Mouse (Mus musculus) lung, embryonic 14.5 days (tissue): ENCODE data around the gene Cul9. TPM values are rescaled to one million over a fixed set of nuclear protein-coding genes. Genes with fewer than 3 reads are reported as not detected.
"Not testable (repeated sequence)": the region's sequence is repeated elsewhere in the genome, so short reads cannot be mapped to it uniquely, and the experiment has no call there.

Experiments used
- ATAC-seq: fragments of 200-750 bp; cut with Nextera tagmentation; 2 replicates; pipeline ENCODE4 v1.8.0; 2017; ENCODE audit warnings: mild to moderate bottlenecking, moderate TSS enrichment, moderate library complexity; ENCODE audit not compliant: insufficient read depth
- DNase-seq: peaks from one replicate; pipeline ENCODE4 v3.0.0-alpha.2; 2015
- H3K27ac ChIP-seq: fragments of 300-500 bp; sonication (generic); 2 replicates; pipeline ENCODE4 v1.5.1; 2014; ENCODE audit warnings: low read depth, mild to moderate bottlenecking, moderate library complexity
- H3K27me3 ChIP-seq: fragments of 300-500 bp; sonication (generic); 2 replicates; pipeline ENCODE4 v1.6.1; 2014; ENCODE audit warnings: low read length, control low read depth; ENCODE audit not compliant: insufficient read depth
- H3K36me3 ChIP-seq: fragments of 300-500 bp; sonication (generic); 2 replicates; pipeline ENCODE4 v1.6.1; 2014; ENCODE audit warnings: control low read depth; ENCODE audit not compliant: insufficient read depth
- H3K4me1 ChIP-seq: fragments of 300-500 bp; sonication (generic); 2 replicates; pipeline ENCODE4 v1.6.1; 2014; ENCODE audit warnings: antibody characterized with exemption, control low read depth; ENCODE audit not compliant: insufficient read depth
- H3K4me2 ChIP-seq: fragments of 300-500 bp; sonication (generic); 2 replicates; pipeline ENCODE4 v1.6.1; 2014; ENCODE audit warnings: mild to moderate bottlenecking
- H3K4me3 ChIP-seq: fragments of 300-500 bp; sonication (generic); 2 replicates; pipeline ENCODE4 v1.5.1; 2014; ENCODE audit warnings: low read depth, low read length
- H3K9ac ChIP-seq: fragments of 300-500 bp; sonication (generic); 2 replicates; pipeline ENCODE4 v1.6.1; 2014
- H3K9me3 ChIP-seq: fragments of 300-500 bp; sonication (generic); 2 replicates; pipeline ENCODE4 v1.6.1; 2016; ENCODE audit warnings: low read depth, low read length, control low read depth
- CTCF ChIP-seq: IDR thresholded peaks from 2 replicates; pipeline ENCODE4 v1.5.1; 2016; ENCODE audit warnings: antibody characterized with exemption, low read depth
- WGBS: fragments of 180-500 bp; shearing (Covaris S2); extraction: QIAGEN DNeasy Blood & Tissue Kit; methylation state at CpG from one replicate; pipeline ENCODE4 v1.1.7; 2014; 5-methylcytosine and 5-hydroxymethylcytosine counted together
- polyA plus RNA-seq: library from polyadenylated mRNA; unstranded; fragments of >200 nt; fragmentation: Nextera tagmentation; extraction: Ambion mirVana; gene quantifications from 2 replicates; pipeline ENCODE4 v1.2.1, GENCODE M21; 2014

Gene Cul9
- polyA plus RNA-seq, 1 experiment from 2014 or later, result 2.9 TPM

DNA sequence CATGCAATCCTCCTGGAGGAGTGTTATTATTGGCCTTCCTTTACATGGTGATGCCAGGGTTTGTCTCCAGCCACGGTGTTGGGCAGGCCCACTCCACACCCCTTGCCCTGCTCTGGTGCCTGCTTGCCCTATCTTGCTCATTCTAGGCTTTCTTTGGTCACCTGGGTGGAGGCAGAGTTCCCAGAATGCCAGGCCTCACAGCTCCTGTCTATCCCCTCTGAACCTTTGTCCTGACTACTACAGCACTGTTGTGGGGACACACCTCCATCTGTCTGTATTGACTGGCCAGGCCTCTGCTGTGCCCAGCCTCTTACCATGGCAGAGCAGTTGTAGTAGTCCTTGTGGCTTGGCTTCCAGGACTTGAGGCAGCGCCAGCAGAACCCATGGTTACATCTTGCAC, 43.4 kb downstream of the Cul9 start:
- Histone ChIP-seq H3K27ac (no peak overlapping the region), H3K4me1 (no peaks in the 10 kb centered on the region), H3K4me3 (no peak overlapping the region), H3K4me2 (no peak overlapping the region), H3K9ac (no peak overlapping the region), H3K9me3 (no peaks in the 10 kb centered on the region), H3K36me3 (peaks cover 31% of the 10 kb centered on the region), H3K27me3 (no peaks in the 10 kb centered on the region)
- ATAC-seq (no peak), DNase-seq (no peak)
- TF ChIP-seq CTCF, result no peak
- 64% methylated on average over 2 of the region's 2 CpGs for WGBS

DNA sequence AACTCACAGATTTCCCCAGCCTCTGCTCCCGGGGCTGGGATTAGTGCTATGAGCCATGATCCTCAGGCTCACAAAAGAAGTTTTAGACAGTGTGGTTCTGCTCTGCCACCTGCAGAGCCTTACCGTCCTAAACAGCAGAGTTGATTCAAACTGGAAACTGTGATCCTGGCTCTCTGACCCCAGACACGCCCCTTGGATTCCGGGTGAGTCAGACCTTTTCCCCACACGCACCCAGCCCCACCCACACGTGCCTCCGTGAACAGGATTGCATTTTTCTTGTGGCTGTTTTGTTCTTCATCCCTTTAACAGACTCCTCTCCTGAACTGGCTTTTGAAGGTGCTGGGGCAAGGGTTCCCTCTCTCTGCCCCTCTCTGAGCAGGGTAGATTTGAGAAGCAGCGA, 48.2 kb downstream of the Cul9 start:
- 66% methylated on average over 8 of the region's 8 CpGs for WGBS
- no peak for DNase-seq
- no peak for TF ChIP-seq CTCF

DNA sequence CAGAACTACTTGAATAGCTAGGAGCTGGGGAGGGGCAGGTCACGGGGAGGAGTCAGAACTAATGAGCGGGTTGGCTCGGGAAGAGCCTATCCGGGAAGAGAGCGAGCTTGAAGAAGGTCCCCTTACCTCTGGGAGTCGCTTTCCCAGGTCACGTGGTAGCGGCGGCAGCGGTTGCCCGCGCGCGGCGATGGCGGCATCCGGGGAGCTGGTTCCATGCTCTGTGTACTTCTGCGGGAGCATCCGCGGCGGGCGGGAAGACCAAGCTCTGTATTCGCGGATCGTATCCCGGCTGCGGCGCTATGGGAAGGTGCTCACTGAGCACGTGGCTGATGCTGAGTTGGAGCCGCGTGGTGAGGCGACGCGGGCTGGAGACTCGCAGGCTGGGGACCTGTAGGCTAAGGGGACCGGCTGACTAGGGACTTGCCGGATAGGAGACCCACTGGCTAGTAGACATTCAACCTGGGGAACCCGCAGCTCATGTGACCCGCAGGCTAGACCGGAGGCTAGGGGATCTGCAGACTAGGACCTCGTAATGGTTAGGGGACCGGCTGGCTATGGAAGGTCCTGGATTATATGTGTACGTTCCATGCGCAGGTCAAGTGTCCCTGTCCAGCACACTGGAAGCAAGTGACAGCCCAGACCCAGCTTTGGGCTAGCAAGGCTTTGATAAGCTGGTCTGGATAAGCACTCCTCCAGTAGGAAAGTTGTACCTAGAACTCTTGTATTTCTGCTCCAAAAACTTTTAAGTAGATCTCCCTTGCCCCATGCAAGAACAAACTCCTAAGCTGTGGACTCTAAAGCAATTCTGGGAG, 49.4 kb downstream of the Cul9 start, which contains the start of gene Dnph1:
Dnph1 (plus strand) TSS at position 89 of the 812 bp plus-strand sequence.
- 0% methylated on average over 44 of the region's 44 CpGs for WGBS
- Histone ChIP-seq H3K4me3 (peak within 1 kb of the TSS; percentile 54), H3K9ac (peak within 1 kb of the TSS; percentile 67), H3K4me2 (peak within 1 kb of the TSS; percentile 68), H3K9me3 (no peaks in the 10 kb centered on the region), H3K27ac (no peak within 1 kb of the TSS), H3K4me1 (no peaks in the 10 kb centered on the region), H3K36me3 (peaks cover 24% of the 10 kb centered on the region), H3K27me3 (0 out of 2 replicates have a peak, but pooled peaks cover 4% of the 10 kb centered on the region)
- ATAC-seq (peak; percentile 98), DNase-seq (peak; percentile 92)
- TF ChIP-seq CTCF, result no peak

More for the DNA sequence above, 48.2 kb downstream of the Cul9 start:
- no peak overlapping the region for H3K9ac ChIP-seq
- H3K36me3 ChIP-seq, result peaks cover 31% of the 10 kb centered on the region
- H3K9me3 ChIP-seq, result no peaks in the 10 kb centered on the region
- H3K4me1 ChIP-seq, result no peaks in the 10 kb centered on the region
- H3K27ac ChIP-seq, result no peak overlapping the region
- no peak overlapping the region for H3K4me3 ChIP-seq
- H3K27me3 ChIP-seq, result 0 out of 2 replicates have a peak, but pooled peaks cover 4% of the 10 kb centered on the region
- no peak overlapping the region; the same call in 1 of the 2 replicates for H3K4me2 ChIP-seq
- no peak for ATAC-seq

DNA sequence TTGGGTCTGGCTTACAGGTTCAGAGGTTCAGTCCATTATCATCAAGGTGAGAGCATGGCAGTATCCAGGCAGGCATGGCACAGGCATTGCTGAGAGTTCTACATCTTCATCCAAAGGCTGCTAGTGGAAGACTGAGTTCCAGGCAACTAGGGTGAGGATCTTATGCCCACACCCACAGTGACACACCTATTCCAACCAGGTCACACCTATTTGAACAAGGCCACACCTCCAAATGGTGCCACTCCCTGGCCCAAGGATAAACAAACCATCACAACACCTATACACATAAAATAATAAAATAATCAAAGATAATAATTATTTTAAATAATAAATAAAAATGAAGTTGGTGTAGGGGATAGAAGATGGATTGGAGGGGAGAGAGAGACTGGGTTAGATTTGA, 50.1 kb downstream of the Cul9 start:
- peaks cover 23% of the 10 kb centered on the region; the same call in 1 of the 2 replicates for H3K36me3 ChIP-seq
- H3K27ac ChIP-seq, H3K9ac ChIP-seq, H3K4me2 ChIP-seq, H3K4me3 ChIP-seq, H3K9me3 ChIP-seq, DNase-seq, H3K27me3 ChIP-seq, ATAC-seq, H3K4me1 ChIP-seq: not testable (repeated sequence)

DNA sequence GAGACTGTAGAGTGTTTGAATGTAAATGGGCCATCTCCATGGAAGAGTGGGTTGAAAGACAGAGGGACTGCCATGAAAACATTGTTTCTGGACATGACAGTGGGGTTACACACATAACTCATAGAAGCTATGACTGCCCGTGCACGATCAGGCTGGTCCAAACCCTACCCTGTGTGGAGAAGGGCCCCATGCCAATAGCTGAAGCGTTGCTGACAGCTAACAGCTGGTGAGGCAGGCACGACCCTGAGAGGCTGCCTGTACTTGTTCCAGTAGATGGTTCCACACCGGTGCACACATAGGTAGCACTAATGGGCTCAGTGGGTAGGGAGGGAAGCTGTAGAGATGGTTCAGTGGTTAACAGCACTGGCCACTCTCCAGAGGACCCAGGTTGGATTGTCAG, 50.7 kb downstream of the Cul9 start:
- peaks cover 19% of the 10 kb centered on the region; the same call in 1 of the 2 replicates for H3K36me3 ChIP-seq
- whole genome bisulfite sequencing, result 58% methylated on average over 5 of the region's 5 CpGs
- H3K4me2 ChIP-seq, result no peak overlapping the region
- H3K4me1 ChIP-seq, result no peaks in the 10 kb centered on the region
- 0 out of 2 replicates have a peak, but pooled peaks cover 4% of the 10 kb centered on the region for H3K27me3 ChIP-seq
- TF ChIP-seq CTCF, result no peak
- ATAC-seq (peak; percentile 32; the same call in 1 of the 2 replicates), DNase-seq (peak; percentile 52)
- no peak overlapping the region for H3K9ac ChIP-seq
- no peak overlapping the region for H3K27ac ChIP-seq
- H3K9me3 ChIP-seq, result no peaks in the 10 kb centered on the region
- H3K4me3 ChIP-seq, result no peak overlapping the region

DNA sequence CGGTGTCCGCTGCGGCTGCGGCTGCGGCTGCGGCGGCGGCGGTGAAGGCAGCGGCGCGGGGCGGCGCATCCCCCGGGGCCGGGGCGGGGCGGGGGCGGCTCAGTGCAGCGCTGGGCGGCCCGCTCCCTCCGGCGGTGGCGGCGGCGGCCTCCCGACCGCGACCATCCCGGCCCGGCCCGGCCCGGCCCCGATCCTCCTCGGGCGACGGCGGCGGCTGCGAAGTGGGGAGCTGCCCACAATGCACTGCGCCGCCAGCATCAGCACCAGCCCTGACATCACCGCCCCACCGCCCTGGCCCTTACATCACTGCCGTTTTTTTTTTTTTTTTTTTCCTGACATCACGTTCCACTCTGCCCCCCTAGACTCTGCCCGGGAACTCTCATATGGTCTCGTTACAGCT, 58.8 kb downstream of the Cul9 start, which contains the start of gene Ttbk1:
Ttbk1 (minus strand) TSS at position 245 of the 400 bp plus-strand sequence.
- no peak for ATAC-seq
- H3K27me3 ChIP-seq, result peaks cover 67% of the 10 kb centered on the region
- peak within 1 kb of the TSS; percentile 9; the same call in 1 of the 2 replicates for H3K9ac ChIP-seq
- TF ChIP-seq CTCF, result no peak
- no peaks in the 10 kb centered on the region for H3K9me3 ChIP-seq
- H3K4me3 ChIP-seq, result peak within 1 kb of the TSS; percentile 36
- H3K27ac ChIP-seq, result no peak within 1 kb of the TSS
- WGBS, result under 1% methylated on average over 17 of the region's 49 CpGs
- no peaks in the 10 kb centered on the region for H3K36me3 ChIP-seq
- H3K4me1 ChIP-seq, result no peaks in the 10 kb centered on the region
- DNase-seq, result no peak
- H3K4me2 ChIP-seq, result peak within 1 kb of the TSS; percentile 65

DNA sequence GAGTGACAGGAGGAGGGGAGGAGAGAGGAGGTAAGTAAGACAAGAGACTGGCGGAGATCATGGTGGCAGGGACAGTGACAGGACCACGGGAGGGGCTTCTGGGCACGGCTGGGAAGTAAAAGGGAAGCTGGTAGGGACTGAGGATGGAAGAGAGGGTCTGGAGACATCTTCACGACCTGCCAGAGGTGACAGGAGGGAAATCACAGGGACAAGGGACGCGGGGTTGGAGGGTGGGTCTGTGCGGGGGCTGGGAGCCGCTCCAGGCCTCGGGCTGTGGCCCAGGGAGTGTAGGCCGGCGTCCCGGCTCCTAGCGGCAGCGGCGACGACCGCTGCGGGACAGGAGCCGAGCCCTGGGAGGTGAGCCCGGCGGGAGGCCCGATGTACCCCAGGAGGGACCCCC, 59.2 kb downstream of the Cul9 start:
- no peak for DNase-seq
- no peaks in the 10 kb centered on the region for H3K36me3 ChIP-seq

More for the DNA sequence above, 59.2 kb downstream of the Cul9 start:
- H3K9ac ChIP-seq, result peak overlapping the region; percentile 9; the same call in 1 of the 2 replicates
- H3K4me3 ChIP-seq, result peak overlapping the region; percentile 36
- no peak overlapping the region for H3K27ac ChIP-seq
- no peaks in the 10 kb centered on the region for H3K9me3 ChIP-seq
- no peaks in the 10 kb centered on the region for H3K4me1 ChIP-seq
- WGBS, result 1% methylated on average over 22 of the region's 22 CpGs
- peak overlapping the region; percentile 65 for H3K4me2 ChIP-seq
- 0 out of 2 replicates have a peak, but pooled peaks have one; percentile 32 for ATAC-seq
- H3K27me3 ChIP-seq, result peaks cover 67% of the 10 kb centered on the region
- no peak for TF ChIP-seq CTCF
